Mouse (Mus musculus) lung, postnatal 0 days (tissue): ENCODE data around the gene Gm20388. TPM values are rescaled to one million over a fixed set of nuclear protein-coding genes. Genes with fewer than 3 reads are reported as not detected.

Source experiments
- ATAC-seq: fragments of 200-750 bp; cut with Nextera tagmentation; 2 replicates; pipeline ENCODE4 v1.8.0; 2017; ENCODE audit warnings: moderate library complexity
- DNase-seq: peaks from one replicate; pipeline ENCODE4 v3.0.0-alpha.2; 2016; ENCODE audit warnings: low spot score
- H3K27ac ChIP-seq: fragments of 300-500 bp; sonication (generic); 2 replicates; pipeline ENCODE4 v1.5.1; 2014; ENCODE audit warnings: antibody characterized with exemption, mild to moderate bottlenecking, low read length, mixed read lengths
- H3K27me3 ChIP-seq: fragments of 300-500 bp; sonication (generic); replicated peaks from 2 replicates; pipeline ENCODE4 v1.6.1; 2014; ENCODE audit warnings: low read length, mixed read lengths; ENCODE audit not compliant: insufficient read depth
- H3K36me3 ChIP-seq: fragments of 300-500 bp; sonication (generic); 2 replicates; pipeline ENCODE4 v1.6.1; 2014; ENCODE audit warnings: low read length, mixed read lengths; ENCODE audit not compliant: insufficient read depth
- H3K4me1 ChIP-seq: fragments of 300-500 bp; sonication (generic); 2 replicates; pipeline ENCODE4 v1.6.1; 2014; ENCODE audit warnings: antibody characterized with exemption, low read depth, low read length, mixed read lengths; ENCODE audit not compliant: insufficient read depth
- H3K4me2 ChIP-seq: fragments of 300-500 bp; sonication (generic); replicated peaks from 2 replicates; pipeline ENCODE4 v1.6.1; 2014; ENCODE audit warnings: low read depth, mild to moderate bottlenecking, low read length, moderate library complexity, mixed read lengths
- H3K4me3 ChIP-seq: fragments of 300-500 bp; sonication (generic); 2 replicates; pipeline ENCODE4 v1.5.1; 2014; ENCODE audit warnings: low read depth, low read length
- H3K9ac ChIP-seq: fragments of 300-500 bp; sonication (generic); replicated peaks from 2 replicates; pipeline ENCODE4 v1.6.1; 2014; ENCODE audit warnings: low read depth, mild to moderate bottlenecking
- H3K9me3 ChIP-seq: fragments of 300-500 bp; sonication (generic); 2 replicates; pipeline ENCODE4 v1.6.1; 2016; ENCODE audit warnings: low read length, mixed read lengths
- CTCF ChIP-seq: IDR thresholded peaks from 2 replicates; pipeline ENCODE4 v1.5.1; 2016; ENCODE audit warnings: antibody characterized with exemption, mild to moderate bottlenecking
- EP300 ChIP-seq: IDR thresholded peaks from 2 replicates; pipeline ENCODE4 v1.6.1; 2016; ENCODE audit warnings: antibody characterized with exemption, mild to moderate bottlenecking, control low read depth
- WGBS: fragments of 180-500 bp; shearing (Covaris S2); extraction: QIAGEN DNeasy Blood & Tissue Kit; methylation state at CpG from one replicate; pipeline ENCODE4 v1.1.7; 2014; 5-methylcytosine and 5-hydroxymethylcytosine counted together
- polyA plus RNA-seq: library from polyadenylated mRNA; unstranded; fragments of >200 nt; fragmentation: Nextera tagmentation; extraction: Ambion mirVana; gene quantifications from 2 replicates; pipeline ENCODE4 v1.2.1, GENCODE M21; 2015

The Gm20388 gene
- polyA plus RNA-seq, 1 experiment from 2014 or later: not detected

DNA sequence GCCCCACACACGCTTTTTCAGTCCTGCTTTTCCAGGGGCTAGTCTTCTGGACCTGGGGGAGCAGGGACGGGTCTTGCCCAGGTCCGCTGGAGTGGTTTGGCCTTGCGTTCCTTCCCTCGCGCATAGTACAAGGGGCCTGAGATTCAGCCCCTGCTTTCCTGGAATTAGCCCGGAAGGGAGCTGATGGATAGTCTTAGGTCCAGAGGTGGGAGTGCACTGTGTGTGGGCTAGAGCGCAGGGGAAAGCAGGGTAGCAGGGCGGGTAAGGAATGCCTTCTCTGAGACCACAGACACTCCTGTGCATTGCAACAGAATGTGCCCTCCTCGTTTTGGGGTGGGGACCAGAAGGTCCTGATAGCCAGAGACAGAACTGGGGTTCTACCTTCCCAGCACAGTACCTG is 2666.5 kb downstream of the Gm20388 start:
- TF ChIP-seq CTCF: no peak
- no peak for TF ChIP-seq EP300
- no peaks in the 10 kb centered on the region for H3K27me3 ChIP-seq
- peak overlapping the region; percentile 95 for H3K4me2 ChIP-seq
- peak overlapping the region; percentile 61; the same call in 1 of the 2 replicates for H3K4me3 ChIP-seq
- peaks cover 21% of the 10 kb centered on the region; the same call in 1 of the 2 replicates for H3K4me1 ChIP-seq
- 22% methylated on average over 10 of the region's 10 CpGs for WGBS
- no peak overlapping the region for H3K9ac ChIP-seq
- ATAC-seq: peak; percentile 10; the same call in 1 of the 2 replicates
- H3K27ac ChIP-seq: no peak overlapping the region; the same call in 1 of the 2 replicates
- no peaks in the 10 kb centered on the region for H3K9me3 ChIP-seq
- DNase-seq: no peak
- H3K36me3 ChIP-seq: no peaks in the 10 kb centered on the region

DNA sequence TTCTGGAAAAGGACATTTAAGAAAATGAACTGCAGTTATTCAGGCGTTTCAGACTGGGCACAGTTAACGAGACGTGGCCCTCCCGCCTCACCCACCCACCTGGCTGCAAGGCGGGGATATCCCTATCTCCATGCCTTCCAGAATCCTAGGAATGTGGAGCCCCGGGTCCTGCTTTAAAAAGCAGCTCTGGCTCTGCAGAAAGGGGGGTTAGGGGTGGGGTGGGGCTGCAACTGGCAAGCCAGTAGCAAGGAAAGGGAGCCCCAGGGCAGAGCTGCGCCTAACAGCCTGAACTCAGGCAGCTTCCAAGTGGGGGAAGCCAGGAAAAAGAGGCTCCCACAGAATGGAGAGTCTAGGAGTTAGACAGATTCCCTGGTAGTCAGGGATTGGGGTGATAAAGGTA is 2668.6 kb downstream of the Gm20388 start:
- Histone ChIP-seq H3K9me3 (no peaks in the 10 kb centered on the region), H3K4me3 (no peak overlapping the region), H3K4me2 (no peak overlapping the region), H3K4me1 (peaks cover 21% of the 10 kb centered on the region; the same call in 1 of the 2 replicates), H3K36me3 (no peaks in the 10 kb centered on the region), H3K27me3 (no peaks in the 10 kb centered on the region), H3K9ac (no peak overlapping the region), H3K27ac (no peak overlapping the region)
- no peak for ATAC-seq
- TF ChIP-seq EP300 (no peak), CTCF (no peak)
- no peak for DNase-seq
- 32% methylated on average over 7 of the region's 7 CpGs for WGBS

DNA sequence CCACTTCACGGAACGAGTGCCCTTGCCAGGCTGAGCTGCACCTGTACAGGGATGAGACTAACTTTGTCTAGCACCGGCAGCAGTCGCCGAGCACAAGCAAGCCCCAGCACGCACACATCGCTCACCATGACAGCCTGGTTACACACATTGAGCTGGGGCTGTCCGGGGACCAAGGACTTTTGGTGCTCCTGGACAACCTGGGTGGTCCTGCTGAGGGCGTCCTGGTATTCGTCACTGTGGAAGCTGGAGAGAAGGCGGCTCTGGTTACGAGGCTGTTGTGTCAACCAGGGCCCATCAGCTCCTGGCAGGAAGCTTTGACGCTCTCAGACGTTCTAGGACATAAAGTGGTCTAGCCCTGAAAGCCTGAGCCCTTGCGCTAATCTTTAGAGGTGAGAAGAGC is 2670.3 kb downstream of the Gm20388 start:
- Histone ChIP-seq H3K4me1 (peaks cover 9% of the 10 kb centered on the region; the same call in 1 of the 2 replicates), H3K9ac (no peak overlapping the region), H3K9me3 (no peaks in the 10 kb centered on the region), H3K4me3 (no peak overlapping the region), H3K27me3 (no peaks in the 10 kb centered on the region), H3K4me2 (no peak overlapping the region), H3K27ac (no peak overlapping the region), H3K36me3 (no peaks in the 10 kb centered on the region)
- WGBS: 26% methylated on average over 15 of the region's 15 CpGs
- ATAC-seq: no peak
- DNase-seq: no peak
- TF ChIP-seq CTCF (no peak), EP300 (no peak)

DNA sequence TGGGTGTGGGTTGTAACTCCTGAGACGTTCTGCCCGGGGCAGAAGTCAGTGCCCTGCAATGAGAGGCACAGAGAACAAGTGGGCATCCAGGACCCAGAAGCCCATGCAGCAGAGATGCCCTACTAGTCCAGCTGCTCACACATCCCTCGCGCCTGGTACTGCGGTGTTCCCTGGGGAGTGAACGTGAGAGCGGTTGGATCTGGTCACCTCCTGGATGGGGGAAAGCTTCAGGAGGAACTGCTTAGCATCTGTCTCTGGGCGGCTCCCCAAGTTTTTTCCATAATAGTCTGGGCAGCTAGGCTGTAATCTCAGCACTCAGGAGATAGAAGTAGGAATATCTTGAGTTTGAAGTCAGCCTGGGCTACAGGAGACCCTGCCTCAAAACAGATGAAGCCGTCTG is 2674.3 kb downstream of the Gm20388 start:
- no peak for ATAC-seq
- no peaks in the 10 kb centered on the region for H3K9me3 ChIP-seq
- H3K4me2 ChIP-seq: no peak overlapping the region
- no peak overlapping the region for H3K4me3 ChIP-seq
- no peak for TF ChIP-seq EP300
- no peak for TF ChIP-seq CTCF
- no peaks in the 10 kb centered on the region for H3K4me1 ChIP-seq
- no peak for DNase-seq
- H3K27me3 ChIP-seq: no peaks in the 10 kb centered on the region
- no peaks in the 10 kb centered on the region for H3K36me3 ChIP-seq
- H3K27ac ChIP-seq: no peak overlapping the region
- H3K9ac ChIP-seq: no peak overlapping the region
- 82% methylated on average over 9 of the region's 9 CpGs for WGBS

DNA sequence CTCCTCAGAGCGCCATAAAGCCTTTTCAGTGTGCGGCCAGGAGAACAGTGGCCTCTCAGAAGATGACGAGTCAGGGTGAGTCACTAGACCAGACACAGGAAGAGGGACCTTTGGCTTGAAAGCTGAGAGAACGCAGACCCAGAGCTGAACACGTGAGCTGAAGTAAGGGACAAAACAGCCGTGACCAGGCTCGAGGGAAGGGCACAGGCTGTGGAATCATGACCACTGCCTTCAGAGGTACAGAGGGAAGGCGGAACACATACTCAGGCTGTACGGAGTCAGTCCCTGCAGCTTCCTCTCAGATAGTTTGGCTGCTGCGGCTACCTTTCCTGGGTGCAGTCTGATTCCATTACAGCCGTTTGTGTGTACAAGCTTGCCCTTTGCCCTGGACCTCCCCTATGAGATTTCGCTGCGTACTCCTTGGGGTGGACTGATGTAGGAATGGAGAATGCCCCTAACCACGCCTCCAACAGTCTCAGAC is 2674.8 kb downstream of the Gm20388 start:
- ATAC-seq (peak; percentile 52), DNase-seq (peak; percentile 48)
- Histone ChIP-seq H3K4me1 (no peaks in the 10 kb centered on the region), H3K4me2 (no peak overlapping the region), H3K27ac (no peak overlapping the region), H3K27me3 (no peaks in the 10 kb centered on the region), H3K36me3 (no peaks in the 10 kb centered on the region), H3K4me3 (no peak overlapping the region), H3K9me3 (no peaks in the 10 kb centered on the region), H3K9ac (no peak overlapping the region)
- 34% methylated on average over 14 of the region's 14 CpGs for WGBS
- TF ChIP-seq EP300: no peak
- no peak for TF ChIP-seq CTCF

DNA sequence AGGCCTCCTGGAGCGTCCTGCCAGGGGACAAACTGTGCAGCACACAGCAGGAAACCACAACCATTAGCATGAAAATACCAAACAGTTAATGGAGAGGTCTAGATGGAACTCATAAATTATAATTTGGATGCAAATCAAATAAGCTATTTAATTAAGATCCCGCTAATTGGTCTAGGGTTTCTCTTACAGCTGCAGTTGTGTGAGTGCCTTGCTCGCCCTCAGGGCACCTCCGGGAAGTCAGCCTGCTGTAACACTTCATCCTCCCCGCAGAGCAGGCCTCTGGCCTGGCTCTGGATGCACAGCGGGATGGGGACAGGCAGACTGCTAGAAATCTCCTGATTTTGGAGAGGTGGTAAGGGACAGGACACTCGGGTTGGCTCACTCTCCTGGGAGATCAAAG is 2675.5 kb downstream of the Gm20388 start:
- Histone ChIP-seq H3K4me3 (no peak overlapping the region), H3K27ac (no peak overlapping the region), H3K4me1 (no peaks in the 10 kb centered on the region), H3K9ac (no peak overlapping the region), H3K9me3 (no peaks in the 10 kb centered on the region), H3K27me3 (no peaks in the 10 kb centered on the region), H3K4me2 (no peak overlapping the region), H3K36me3 (no peaks in the 10 kb centered on the region)
- 77% methylated on average over 7 of the region's 7 CpGs for WGBS
- no peak for ATAC-seq
- DNase-seq: no peak
- no peak for TF ChIP-seq CTCF
- TF ChIP-seq EP300: no peak

DNA sequence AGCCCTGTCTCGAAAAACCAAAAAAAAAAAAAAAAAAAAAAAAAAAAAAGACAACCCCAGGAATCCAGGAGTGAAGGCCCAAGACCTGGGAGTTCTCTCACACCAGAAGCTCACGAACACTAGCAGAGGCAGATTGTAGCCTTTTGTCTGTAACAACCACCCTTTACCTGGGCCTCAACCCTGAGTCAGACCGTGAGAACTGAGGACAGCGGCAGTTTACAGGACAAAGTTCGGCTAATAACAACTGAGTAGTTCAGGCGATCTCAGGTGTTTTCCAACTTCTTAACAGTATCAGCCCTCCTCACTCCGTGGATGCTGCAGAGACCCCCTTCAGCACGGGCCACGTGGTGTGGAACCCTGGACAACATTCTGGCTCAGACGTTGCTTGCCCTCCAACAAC is 2676.1 kb downstream of the Gm20388 start:
- no peak for TF ChIP-seq EP300
- no peak for TF ChIP-seq CTCF
- WGBS: 83% methylated on average over 10 of the region's 10 CpGs
- no peaks in the 10 kb centered on the region for H3K9me3 ChIP-seq
- H3K27me3 ChIP-seq: no peaks in the 10 kb centered on the region
- H3K4me1 ChIP-seq: no peaks in the 10 kb centered on the region
- no peaks in the 10 kb centered on the region for H3K36me3 ChIP-seq
- H3K27ac ChIP-seq: no peak overlapping the region
- H3K4me2 ChIP-seq: no peak overlapping the region
- no peak overlapping the region for H3K9ac ChIP-seq
- DNase-seq: no peak
- no peak overlapping the region for H3K4me3 ChIP-seq
- ATAC-seq: no peak
